Mouse (Mus musculus): ENCODE measurements around the gene Hikeshi. TPM values are rescaled to one million over a fixed set of nuclear protein-coding genes. Genes with fewer than 3 reads are reported as not detected.

Gene Hikeshi
- total and polyA plus RNA-seq, 2 experiments from 2014 or later: 80.0 to 163 TPM

DNA sequence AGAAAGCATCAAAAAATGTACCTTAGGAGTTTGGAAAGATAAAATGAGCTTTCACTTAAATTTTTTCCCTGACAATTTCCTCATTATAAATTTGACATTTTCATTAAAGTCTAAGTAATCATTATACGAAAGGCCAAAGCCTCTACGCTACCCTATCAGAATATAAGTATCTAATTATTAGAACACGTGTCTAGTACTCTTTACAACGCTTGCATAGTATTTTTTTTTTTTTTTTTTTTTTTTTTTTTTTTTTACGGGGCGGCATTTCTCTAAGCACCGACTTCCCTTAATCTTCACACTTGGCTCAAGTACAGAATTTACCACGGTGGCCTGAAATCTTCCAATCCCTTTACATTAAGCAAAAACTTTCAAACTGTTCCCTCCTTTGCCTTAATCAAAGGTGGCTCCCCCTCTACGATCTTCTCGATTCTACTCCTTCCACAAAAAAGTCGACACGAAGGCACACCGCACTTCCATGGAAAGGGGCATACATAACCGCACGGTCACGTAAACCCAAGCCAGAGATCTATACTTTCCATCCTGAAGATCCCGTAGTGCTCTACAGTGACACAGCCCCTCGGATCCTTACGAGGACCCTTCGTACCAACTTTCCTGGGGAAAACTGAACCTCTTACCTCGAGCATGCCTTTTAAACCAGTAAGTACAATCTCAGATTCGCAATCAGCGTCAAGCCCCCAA lies 38.6 kb upstream of the Hikeshi start:
- no peak for ATAC-seq
- H3K4me2 ChIP-seq (ENCODE audit: low read depth): peak overlapping the region; percentile 77
- no peak for TF ChIP-seq CTCF (IDR thresholded peaks at IDR 0.05; ENCODE audit: low read depth)
- H3K4me1 ChIP-seq (ENCODE audit: insufficient read depth): peaks cover 7% of the 10 kb centered on the region
- H3K27ac ChIP-seq (ENCODE audit: low read depth, low read length): no peak overlapping the region; the same call in 1 of the 2 replicates
- WGBS: 2% methylated on average over 23 of the region's 23 CpGs
- H3K4me3 ChIP-seq (ENCODE audit: low read depth, low read length): peak overlapping the region; percentile 56
- no peaks in the 10 kb centered on the region for H3K9me3 ChIP-seq (ENCODE audit: low read length)
- H3K27me3 ChIP-seq (ENCODE audit: insufficient read depth, low read length): no peaks in the 10 kb centered on the region
- H3K36me3 ChIP-seq (ENCODE audit: insufficient read depth): peaks cover 11% of the 10 kb centered on the region
- peak; percentile 22 for DNase-seq
- peak overlapping the region; percentile 70 for H3K9ac ChIP-seq

DNA sequence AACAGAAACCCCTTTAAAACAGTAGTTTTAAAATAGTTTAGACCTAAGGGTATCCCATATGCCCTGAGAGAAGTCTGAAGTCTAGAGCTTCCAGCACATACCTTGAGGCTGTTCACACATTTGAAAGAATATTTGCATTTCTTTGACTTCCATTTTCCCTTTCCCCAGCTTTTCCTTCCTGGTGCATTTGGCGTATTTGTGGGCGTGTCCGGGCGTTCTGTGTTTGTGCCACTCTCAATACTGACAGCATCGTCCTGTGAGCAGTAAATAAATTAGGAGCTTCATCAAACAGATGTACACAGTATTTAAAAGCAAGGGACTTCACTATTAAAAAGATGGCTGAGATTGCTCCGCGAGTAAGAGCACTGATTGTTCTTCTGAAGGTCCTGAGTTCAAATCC lies 35.8 kb upstream of the Hikeshi start:
- Histone ChIP-seq H3K9ac (no peak overlapping the region), H3K27me3 (ENCODE audit: insufficient read depth, low read length) (no peaks in the 10 kb centered on the region), H3K4me3 (ENCODE audit: low read depth, low read length) (no peak overlapping the region), H3K4me2 (ENCODE audit: low read depth) (no peak overlapping the region), H3K36me3 (ENCODE audit: insufficient read depth) (peaks cover 20% of the 10 kb centered on the region), H3K27ac (ENCODE audit: low read depth, low read length) (no peak overlapping the region), H3K9me3 (ENCODE audit: low read length) (no peaks in the 10 kb centered on the region), H3K4me1 (ENCODE audit: insufficient read depth) (peaks cover 7% of the 10 kb centered on the region)
- ATAC-seq: no peak
- 94% methylated on average over 7 of the region's 7 CpGs for WGBS
- TF ChIP-seq CTCF (IDR thresholded peaks at IDR 0.05; ENCODE audit: low read depth): no peak
- DNase-seq: no peak

DNA sequence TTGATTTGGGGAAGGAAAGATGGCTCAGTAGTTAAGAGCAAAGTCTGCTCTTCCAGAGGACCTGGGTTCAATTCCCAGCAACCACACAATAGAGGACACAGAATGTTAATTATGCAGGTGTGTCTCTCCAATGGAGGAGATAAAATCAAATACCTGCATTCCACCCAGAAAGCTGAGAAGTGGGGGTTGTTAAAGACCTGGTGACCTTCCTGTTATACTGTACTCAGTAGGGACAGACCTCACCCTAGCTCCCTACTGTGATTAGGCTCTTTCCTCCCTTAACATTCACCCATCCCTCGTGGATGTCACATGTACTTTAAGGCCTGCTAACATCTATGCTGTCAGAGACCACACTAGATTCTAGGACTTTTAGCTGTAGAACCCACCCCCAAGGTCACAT lies 34.6 kb upstream of the Hikeshi start:
- peaks cover 4% of the 10 kb centered on the region; the same call in 1 of the 2 replicates for H3K4me1 ChIP-seq (ENCODE audit: insufficient read depth)
- H3K27me3 ChIP-seq (ENCODE audit: insufficient read depth, low read length): no peaks in the 10 kb centered on the region
- H3K4me3 ChIP-seq (ENCODE audit: low read depth, low read length): no peak overlapping the region
- TF ChIP-seq CTCF (IDR thresholded peaks at IDR 0.05; ENCODE audit: low read depth): no peak
- H3K4me2 ChIP-seq (ENCODE audit: low read depth): no peak overlapping the region
- no peaks in the 10 kb centered on the region for H3K9me3 ChIP-seq (ENCODE audit: low read length)
- WGBS: 97% methylated on average over 1 of the region's 1 CpGs
- H3K27ac ChIP-seq (ENCODE audit: low read depth, low read length): no peak overlapping the region
- ATAC-seq: no peak
- no peak for DNase-seq
- peaks cover 20% of the 10 kb centered on the region for H3K36me3 ChIP-seq (ENCODE audit: insufficient read depth)
- no peak overlapping the region for H3K9ac ChIP-seq

DNA sequence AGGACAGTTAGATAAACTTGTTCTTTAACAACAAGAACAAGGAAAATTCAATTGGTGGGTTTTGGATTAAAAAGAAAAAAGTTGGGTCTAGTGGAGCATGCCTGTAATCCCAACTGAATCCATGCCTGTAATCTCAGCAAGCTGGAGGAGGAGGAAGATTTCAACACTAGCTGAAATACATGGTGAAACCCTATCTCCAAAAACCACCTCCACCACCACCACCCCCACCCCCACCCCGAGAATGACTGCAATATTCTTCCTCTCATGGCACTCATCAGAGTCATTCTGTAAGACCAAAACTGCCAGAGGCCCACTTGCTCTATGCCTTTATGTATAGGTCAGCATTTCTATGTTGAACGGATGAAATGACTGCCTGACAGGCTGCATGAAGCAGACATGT lies 26.2 kb upstream of the Hikeshi start:
- TF ChIP-seq CTCF (IDR thresholded peaks at IDR 0.05; ENCODE audit: low read depth): no peak
- Histone ChIP-seq H3K27ac (ENCODE audit: low read depth, low read length) (no peak overlapping the region), H3K4me2 (ENCODE audit: low read depth) (no peak overlapping the region), H3K9me3 (ENCODE audit: low read length) (no peaks in the 10 kb centered on the region), H3K4me1 (ENCODE audit: insufficient read depth) (no peaks in the 10 kb centered on the region), H3K27me3 (ENCODE audit: insufficient read depth, low read length) (no peaks in the 10 kb centered on the region), H3K4me3 (ENCODE audit: low read depth, low read length) (no peak overlapping the region), H3K36me3 (ENCODE audit: insufficient read depth) (peaks cover 12% of the 10 kb centered on the region; the same call in 1 of the 2 replicates), H3K9ac (no peak overlapping the region)
- ATAC-seq: no peak
- DNase-seq: no peak
- WGBS: 91% methylated on average over 2 of the region's 2 CpGs

DNA sequence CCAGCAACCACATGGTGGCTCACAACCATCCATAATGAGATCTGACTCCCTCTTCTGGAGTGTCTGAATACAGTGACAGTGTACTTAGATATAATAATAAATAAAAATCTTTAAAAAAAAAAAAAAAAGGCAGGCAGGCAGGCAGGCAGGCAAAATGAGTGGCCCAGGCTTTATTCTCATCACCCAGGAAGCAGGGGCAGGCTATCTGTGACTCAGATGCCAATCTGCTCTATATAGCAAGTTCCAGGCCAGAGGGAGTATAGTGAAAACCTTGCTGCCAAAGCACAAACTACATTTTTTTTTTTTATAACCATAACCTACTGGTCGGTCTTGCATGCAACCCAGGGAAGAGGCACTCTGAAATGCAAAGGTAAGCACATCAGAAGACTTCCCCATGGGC lies 25.8 kb upstream of the Hikeshi start:
- no peak for DNase-seq
- WGBS: 97% methylated on average over 1 of the region's 1 CpGs
- H3K27ac ChIP-seq (ENCODE audit: low read depth, low read length): no peak overlapping the region
- peaks cover 12% of the 10 kb centered on the region for H3K36me3 ChIP-seq (ENCODE audit: insufficient read depth)
- no peaks in the 10 kb centered on the region for H3K27me3 ChIP-seq (ENCODE audit: insufficient read depth, low read length)
- no peak for TF ChIP-seq CTCF (IDR thresholded peaks at IDR 0.05; ENCODE audit: low read depth)
- no peak overlapping the region for H3K4me3 ChIP-seq (ENCODE audit: low read depth, low read length)
- H3K4me2 ChIP-seq (ENCODE audit: low read depth): no peak overlapping the region
- H3K4me1 ChIP-seq (ENCODE audit: insufficient read depth): no peaks in the 10 kb centered on the region
- no peaks in the 10 kb centered on the region for H3K9me3 ChIP-seq (ENCODE audit: low read length)
- H3K9ac ChIP-seq: no peak overlapping the region
- ATAC-seq: no peak

DNA sequence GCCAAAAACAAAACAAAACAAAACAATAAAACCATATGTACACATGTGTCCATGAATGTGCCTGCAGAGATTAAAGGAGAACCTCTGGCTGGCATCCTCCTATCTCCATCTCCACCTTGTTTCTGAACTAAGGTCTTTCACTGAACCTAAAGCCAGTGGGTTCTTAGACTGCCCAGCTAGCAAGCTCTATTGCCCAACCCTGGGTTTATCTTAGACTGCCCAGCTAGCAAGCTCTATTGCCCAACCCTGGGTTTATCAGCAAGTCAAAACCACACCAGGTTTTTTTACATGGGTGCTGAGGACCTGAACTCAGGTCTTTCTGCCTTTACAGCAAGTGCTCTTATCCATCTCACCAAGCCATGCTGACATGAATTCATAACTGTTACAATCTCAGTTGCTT lies 22.1 kb upstream of the Hikeshi start:
- H3K4me1 ChIP-seq (ENCODE audit: insufficient read depth): no peaks in the 10 kb centered on the region
- no peak for ATAC-seq

DNA sequence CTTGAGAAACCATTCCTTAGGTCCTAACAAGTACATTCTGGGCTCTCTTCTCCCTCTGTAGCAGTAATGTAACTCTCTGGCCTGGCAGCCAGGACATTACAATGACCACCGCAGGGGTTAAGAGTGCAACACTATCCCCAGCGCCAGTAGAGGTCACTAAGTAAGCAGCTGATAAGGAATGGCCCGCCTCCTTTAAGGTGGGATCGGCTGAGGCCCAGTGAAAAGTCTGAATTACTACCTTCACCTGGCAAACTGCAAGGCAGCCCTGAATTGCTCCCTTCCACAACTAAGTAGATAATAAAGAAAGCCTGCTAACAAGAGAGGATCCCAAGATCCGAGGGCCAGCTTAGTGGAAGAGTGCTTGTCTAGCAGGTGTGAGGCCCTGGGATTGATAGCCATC lies 16.3 kb upstream of the Hikeshi start:
- WGBS: 52% methylated on average over 5 of the region's 5 CpGs
- no peak overlapping the region for H3K4me3 ChIP-seq (ENCODE audit: low read depth, low read length)

More for the DNA sequence above, 22.1 kb upstream of the Hikeshi start:
- no peaks in the 10 kb centered on the region for H3K9me3 ChIP-seq (ENCODE audit: low read length)
- peaks cover 31% of the 10 kb centered on the region for H3K36me3 ChIP-seq (ENCODE audit: insufficient read depth)
- no peak for DNase-seq
- H3K27me3 ChIP-seq (ENCODE audit: insufficient read depth, low read length): no peaks in the 10 kb centered on the region
- no peak overlapping the region for H3K4me2 ChIP-seq (ENCODE audit: low read depth)
- H3K27ac ChIP-seq (ENCODE audit: low read depth, low read length): no peak overlapping the region
- no peak overlapping the region for H3K4me3 ChIP-seq (ENCODE audit: low read depth, low read length)
- no peak for TF ChIP-seq CTCF (IDR thresholded peaks at IDR 0.05; ENCODE audit: low read depth)
- H3K9ac ChIP-seq: no peak overlapping the region

More for the DNA sequence above, 16.3 kb upstream of the Hikeshi start:
- DNase-seq: no peak
- ATAC-seq: no peak
- Histone ChIP-seq H3K4me2 (ENCODE audit: low read depth) (no peak overlapping the region), H3K9me3 (ENCODE audit: low read length) (no peaks in the 10 kb centered on the region), H3K27ac (ENCODE audit: low read depth, low read length) (no peak overlapping the region), H3K9ac (no peak overlapping the region), H3K27me3 (ENCODE audit: insufficient read depth, low read length) (no peaks in the 10 kb centered on the region), H3K36me3 (ENCODE audit: insufficient read depth) (peaks cover 26% of the 10 kb centered on the region), H3K4me1 (ENCODE audit: insufficient read depth) (no peaks in the 10 kb centered on the region)
- TF ChIP-seq CTCF (IDR thresholded peaks at IDR 0.05; ENCODE audit: low read depth): no peak

Data from forebrain, postnatal 0 days (tissue).